Mouse (Mus musculus): ENCODE data around the gene Rbm44. TPM values are rescaled to one million over a fixed set of nuclear protein-coding genes. Genes with fewer than 3 reads are reported as not detected.

The Rbm44 gene
- polyA plus RNA-seq, 3 experiments from 2014 or later: 1.3 to 8.0 TPM; not detected in 1

- peak; percentile 67 for ATAC-seq
These were observed 66.2 kb downstream of the Rbm44 start for GRCm38 (mm10) chr1:91211099-91211498.

- ATAC-seq: no peak
These were observed 66.7 kb downstream of the Rbm44 start for GRCm38 (mm10) chr1:91211591-91212008.

GRCm38 (mm10) chr1:91215264-91215663 lies 70.4 kb downstream of the Rbm44 start:
- no peak for ATAC-seq

GRCm38 (mm10) chr1:91215981-91216380 lies 71.1 kb downstream of the Rbm44 start:
- ATAC-seq: no peak

- ATAC-seq: no peak
These were observed 71.8 kb downstream of the Rbm44 start for GRCm38 (mm10) chr1:91216504-91217267.

GRCm38 (mm10) chr1:91219641-91220321 lies 74.9 kb downstream of the Rbm44 start:
- peak; percentile 60 for ATAC-seq

GRCm38 (mm10) chr1:91220322-91220672 lies 75.4 kb downstream of the Rbm44 start:
- peak; percentile 83 for ATAC-seq

Other genes with a start within 250 kb of the Rbm44 start
- not detected for gene Mlph, start 230.0 kb upstream of the Rbm44 start, polyA plus RNA-seq (2017; shearing (Covaris generic))
- gene Prlh, start 192.0 kb upstream of the Rbm44 start, polyA plus RNA-seq (2017; shearing (Covaris generic)): not detected
- gene Rab17, start 175.4 kb upstream of the Rbm44 start, polyA plus RNA-seq (2017; shearing (Covaris generic)): not detected
- 100 to 1,000 TPM; 200 to 230 (median 201) TPM for gene Lrrfip1, start 146.4 kb upstream of the Rbm44 start, polyA plus RNA-seq (2017; shearing (Covaris generic))
- 10 to 100 TPM; 10.3 to 37.8 (median 35.7) TPM for gene Ramp1, start 34.7 kb downstream of the Rbm44 start, polyA plus RNA-seq (2017; shearing (Covaris generic))
- gene Ube2f, start 105.2 kb downstream of the Rbm44 start, polyA plus RNA-seq (2017; shearing (Covaris generic)): 100 to 1,000 TPM in 2 of 3 experiments, 10 to 100 TPM in 1; 86.0 to 104 (median 100) TPM
- 10 to 100 TPM; 64.1 to 75.8 (median 73.6) TPM for gene Scly, start 153.2 kb downstream of the Rbm44 start, polyA plus RNA-seq (2017; shearing (Covaris generic))
- not detected for gene Espnl, start 177.0 kb downstream of the Rbm44 start, polyA plus RNA-seq (2017; shearing (Covaris generic))
- gene Klhl30, start 205.9 kb downstream of the Rbm44 start, polyA plus RNA-seq (2017; shearing (Covaris generic)): not detected
- gene Erfe, start 221.3 kb downstream of the Rbm44 start, polyA plus RNA-seq (2017; shearing (Covaris generic)): not detected

Measured in inflammation-experienced regulatory T-cells, adult 6 months (primary cell).